23 mouse cellular contexts compared by ENCODE assay signal in the genomic region with DNA sequence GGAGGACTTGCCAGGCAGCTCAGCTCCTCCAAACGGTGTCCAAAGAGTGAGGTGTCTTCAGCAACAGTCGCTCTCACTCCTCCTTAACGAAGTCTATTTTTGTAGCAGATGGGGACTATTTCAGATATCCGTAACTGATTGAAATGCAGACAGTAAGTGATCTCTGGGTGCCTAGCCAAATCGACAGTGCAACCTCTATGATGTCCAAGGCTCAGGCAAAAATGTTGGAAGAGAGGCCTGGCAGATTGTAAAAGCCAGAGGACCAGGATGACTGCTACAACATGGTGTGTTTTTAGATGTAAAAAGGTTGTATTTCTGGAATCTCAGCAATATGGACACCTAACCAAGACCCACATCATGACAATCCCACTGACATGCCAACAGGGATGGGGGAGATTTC.
"Had no signal": no experiment of that assay in that cellular context is flagged by ENCODE, and none has a peak within 500 bp of the region (broad histone marks: within the 10 kb centered on the region; RNA-seq: fewer than 3 reads in every experiment).

No protein-coding gene starts in this region.

- H3K9me3 ChIP-seq: embryonic facial prominence, embryonic 10.5 days; embryonic facial prominence, embryonic 12.5 days; embryonic facial prominence, embryonic 13.5 days; embryonic facial prominence, embryonic 15.5 days; forebrain, embryonic 10.5 days; forebrain, embryonic 12.5 days; forebrain, embryonic 13.5 days; forebrain, embryonic 15.5 days; heart, embryonic 12.5 days had no signal

- H3K4me3 ChIP-seq: embryonic facial prominence, embryonic 10.5 days; embryonic facial prominence, embryonic 12.5 days; embryonic facial prominence, embryonic 13.5 days; embryonic facial prominence, embryonic 15.5 days; erythroblast, embryonic 14.5 days; forebrain, embryonic 10.5 days; forebrain, embryonic 12.5 days; forebrain, embryonic 13.5 days; forebrain, embryonic 15.5 days; gastrocnemius, adult 2 months; heart, adult 2 months; heart, embryonic 12.5 days had no signal

- H3K27ac ChIP-seq: embryonic facial prominence, embryonic 10.5 days; embryonic facial prominence, embryonic 12.5 days; embryonic facial prominence, embryonic 13.5 days; embryonic facial prominence, embryonic 15.5 days; forebrain, embryonic 10.5 days; forebrain, embryonic 12.5 days; forebrain, embryonic 13.5 days; forebrain, embryonic 15.5 days; gastrocnemius, adult 2 months; heart, adult 2 months had no signal

- DNase-seq: cerebellum, adult 8-10 months; cerebellum, adult 9-10 months; cerebellum, adult 9-11 months; cerebellum, postnatal 25 days; embryo, embryonic 11 days; forebrain, postnatal 0 days; gastrocnemius, adult 2 months; gastrocnemius, postnatal 10 days; gastrocnemius, postnatal 14 days; gastrocnemius, postnatal 25 days; gastrocnemius, postnatal 36 days; heart, adult 18-20 months; heart, adult 2 months had no signal

- H3K27me3 ChIP-seq: embryonic facial prominence, embryonic 12.5 days; embryonic facial prominence, embryonic 13.5 days; embryonic facial prominence, embryonic 15.5 days; forebrain, embryonic 12.5 days; forebrain, embryonic 13.5 days; forebrain, embryonic 15.5 days; heart, embryonic 12.5 days had no signal

- H3K4me1 ChIP-seq: embryonic facial prominence, embryonic 10.5 days; embryonic facial prominence, embryonic 12.5 days; embryonic facial prominence, embryonic 13.5 days; embryonic facial prominence, embryonic 15.5 days; forebrain, embryonic 10.5 days; forebrain, embryonic 12.5 days had no signal

- H3K36me3 ChIP-seq: embryonic facial prominence, embryonic 10.5 days; embryonic facial prominence, embryonic 12.5 days; embryonic facial prominence, embryonic 13.5 days; embryonic facial prominence, embryonic 15.5 days; forebrain, embryonic 10.5 days; forebrain, embryonic 12.5 days; forebrain, embryonic 15.5 days; heart, embryonic 12.5 days had no signal
